Mouse (Mus musculus) ES-Bruce4 (cell line): ENCODE data around the gene Uhrf1bp1. TPM values are rescaled to one million over a fixed set of nuclear protein-coding genes. Genes with fewer than 3 reads are reported as not detected.

ENCODE experiments used
- H3K27ac ChIP-seq: 2 replicates; pipeline ENCODE4 v1.5.1; 2012; ENCODE audit warnings: low read length, inconsistent platforms; ENCODE audit not compliant: insufficient read depth
- H3K27me3 ChIP-seq: 2 replicates; pipeline ENCODE4 v1.6.1; 2012; ENCODE audit warnings: mild to moderate bottlenecking, low read length, inconsistent platforms; ENCODE audit not compliant: control insufficient read depth, poor library complexity, insufficient read depth, severe bottlenecking
- H3K36me3 ChIP-seq: 2 replicates; pipeline ENCODE4 v1.6.1; 2012; ENCODE audit warnings: inconsistent platforms, mild to moderate bottlenecking, low read length, moderate library complexity; ENCODE audit not compliant: control insufficient read depth, poor library complexity, insufficient read depth, severe bottlenecking
- H3K4me1 ChIP-seq: one replicate; pipeline ENCODE4 v1.8.1; 2011; ENCODE audit warnings: low read length; ENCODE audit not compliant: control insufficient read depth, insufficient read depth
- H3K4me3 ChIP-seq: 2 replicates; pipeline ENCODE4 v1.5.1; 2011; ENCODE audit warnings: low read depth, mild to moderate bottlenecking, low read length
- H3K9ac ChIP-seq: 2 replicates; pipeline ENCODE4 v1.6.1; 2012; ENCODE audit warnings: low read depth, mild to moderate bottlenecking, inconsistent platforms; ENCODE audit not compliant: poor library complexity, severe bottlenecking
- H3K9me3 ChIP-seq: replicated peaks from 2 replicates; pipeline ENCODE4 v1.6.1; 2012; ENCODE audit warnings: mild to moderate bottlenecking, low read length, inconsistent platforms; ENCODE audit not compliant: control insufficient read depth, poor library complexity, insufficient read depth, severe bottlenecking
- CTCF ChIP-seq: IDR thresholded peaks from one replicate; pipeline ENCODE4 v1.8.1; 2011; ENCODE audit warnings: low read depth, low read length
- EP300 ChIP-seq: IDR thresholded peaks from 2 replicates; pipeline ENCODE4 v1.6.1; 2011; ENCODE audit warnings: low read depth, low read length; ENCODE audit not compliant: insufficient read depth
- POLR2A ChIP-seq: IDR thresholded peaks from one replicate; pipeline ENCODE4 v1.8.1; 2011; ENCODE audit warnings: low read length; ENCODE audit not compliant: insufficient read depth
- polyA plus RNA-seq: library from polyadenylated mRNA; stranded (reverse); fragments of >200 nt; gene quantifications from 2 replicates; pipeline ENCODE4 v1.2.4, GENCODE M21; 2011; ENCODE audit warnings: low read depth; ENCODE audit not compliant: missing spikeins, insufficient read depth, insufficient read length

The Uhrf1bp1 gene
- polyA plus RNA-seq, 1 experiment = 22.3 TPM

DNA sequence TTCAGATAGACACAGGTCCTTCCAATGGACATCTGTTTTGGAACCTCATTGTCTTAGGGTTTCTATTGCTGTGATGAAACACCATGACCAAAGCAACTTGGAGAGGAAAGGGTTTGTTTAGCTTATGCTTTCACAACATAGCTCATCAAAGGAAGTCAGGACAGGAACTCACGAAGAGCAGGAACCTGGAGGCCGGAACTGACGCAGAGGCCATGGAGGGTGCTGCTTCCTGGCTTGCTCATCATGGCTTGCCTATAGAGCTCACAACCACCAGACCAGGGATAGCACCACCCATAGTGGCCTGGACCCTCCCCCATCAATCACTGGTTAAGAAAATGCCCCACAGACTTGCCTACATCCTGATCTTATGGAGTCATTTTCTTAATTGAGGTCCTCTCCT is 78.8 kb downstream of the Uhrf1bp1 start:
- Histone ChIP-seq H3K27ac (no peak overlapping the region), H3K27me3 (no peaks in the 10 kb centered on the region), H3K9me3 (no peaks in the 10 kb centered on the region), H3K4me3 (no peak overlapping the region), H3K4me1 (no peaks in the 10 kb centered on the region), H3K36me3 (no peaks in the 10 kb centered on the region), H3K9ac (no peak overlapping the region)
- TF ChIP-seq EP300 = no peak
- TF ChIP-seq CTCF = no peak

DNA sequence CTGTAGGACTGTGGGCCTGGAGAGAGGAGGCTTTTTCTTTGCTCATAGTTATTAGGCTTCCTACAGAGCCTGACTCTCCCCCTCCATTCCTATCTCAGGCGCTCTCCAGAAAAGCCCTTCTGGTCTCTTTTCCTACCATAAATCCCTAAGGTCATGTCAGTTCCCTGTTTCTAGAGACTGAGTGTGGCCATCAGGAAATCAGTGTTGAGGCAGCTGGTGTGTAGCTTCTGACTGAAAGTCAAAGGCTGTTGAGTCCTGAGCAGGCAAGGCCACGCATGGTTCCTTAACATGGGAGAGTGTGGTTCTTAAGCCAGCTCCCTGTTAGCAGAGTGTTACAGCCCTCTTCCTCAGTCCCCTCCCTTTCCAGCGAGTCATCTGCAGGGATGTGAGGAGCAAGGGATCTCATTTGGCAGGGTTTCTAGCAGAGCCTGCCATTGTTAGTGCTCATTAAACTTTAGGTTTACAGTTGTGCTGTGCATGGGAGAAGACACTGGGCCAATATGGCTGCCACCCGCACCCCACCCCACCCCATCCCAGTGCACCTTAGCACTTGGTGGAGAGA is 80.9 kb downstream of the Uhrf1bp1 start:
- Histone ChIP-seq H3K36me3 (no peaks in the 10 kb centered on the region), H3K4me3 (no peak overlapping the region), H3K4me1 (peaks cover 8% of the 10 kb centered on the region), H3K27me3 (no peaks in the 10 kb centered on the region), H3K9me3 (no peaks in the 10 kb centered on the region), H3K9ac (no peak overlapping the region), H3K27ac (no peak overlapping the region)
- TF ChIP-seq CTCF = no peak
- TF ChIP-seq POLR2A = no peak
- TF ChIP-seq EP300 = no peak

DNA sequence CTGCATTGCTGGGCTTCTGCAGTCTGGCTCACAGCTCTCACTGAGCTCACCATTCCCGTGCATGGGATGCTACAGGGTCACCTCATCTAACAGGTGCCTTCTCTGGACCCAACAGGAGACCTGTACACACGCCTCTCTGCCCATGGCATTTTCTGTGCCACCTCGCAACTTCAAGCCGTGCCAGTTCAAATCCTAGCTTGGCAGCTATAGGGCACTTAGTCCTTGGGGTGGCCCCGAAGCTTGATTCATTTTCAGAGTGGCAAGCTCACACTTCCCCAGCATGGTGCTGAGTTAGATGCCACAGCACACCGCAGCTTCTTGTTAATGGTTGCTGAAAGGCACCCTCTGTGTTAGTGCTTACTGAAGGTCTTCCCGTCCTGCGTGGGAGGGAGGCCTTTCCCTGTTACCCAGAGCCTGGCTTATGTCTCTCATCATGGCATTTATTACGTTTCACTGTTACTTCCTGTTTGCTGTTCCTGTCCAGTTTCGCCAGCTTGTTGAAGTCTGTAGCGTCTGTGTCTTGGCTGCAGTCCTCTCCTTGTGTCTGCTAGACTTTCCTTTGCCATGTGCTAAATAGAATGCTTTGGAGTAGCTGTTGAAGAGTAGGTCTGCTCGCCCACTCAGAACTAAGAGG is 82.0 kb downstream of the Uhrf1bp1 start:
- Histone ChIP-seq H3K4me3 (no peak overlapping the region), H3K27ac (no peak overlapping the region)
- TF ChIP-seq POLR2A (no peak), CTCF (no peak), EP300 (no peak)

DNA sequence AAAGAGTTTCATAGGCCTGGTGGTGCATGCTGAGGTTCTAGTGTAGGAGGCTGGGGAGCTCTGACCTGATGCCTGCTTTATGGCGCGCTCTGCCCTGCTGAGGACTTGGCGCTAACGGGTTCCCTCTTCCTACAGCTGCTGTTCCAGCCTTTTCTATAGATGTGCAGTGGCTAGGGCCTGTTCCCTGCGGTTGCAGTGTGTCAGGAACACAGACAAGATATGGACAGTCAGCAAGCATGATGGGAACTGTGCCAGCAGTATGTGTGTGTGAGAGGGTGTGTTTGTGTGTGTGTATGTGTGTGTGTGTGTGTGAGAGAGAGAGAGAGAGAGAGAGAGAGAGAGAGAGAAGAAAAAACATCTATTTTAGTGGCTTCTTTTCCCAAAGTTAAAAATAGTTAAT is 82.8 kb downstream of the Uhrf1bp1 start:
- TF ChIP-seq POLR2A (no peak), EP300 (no peak), CTCF (no peak)
- Histone ChIP-seq H3K27ac (0 out of 2 replicates have a peak overlapping the region, but pooled peaks have one; percentile 15), H3K9me3 (no peaks in the 10 kb centered on the region), H3K9ac (no peak overlapping the region), H3K4me1 (peaks cover 8% of the 10 kb centered on the region), H3K4me3 (no peak overlapping the region), H3K36me3 (no peaks in the 10 kb centered on the region), H3K27me3 (no peaks in the 10 kb centered on the region)

More for the DNA sequence above, 82.0 kb downstream of the Uhrf1bp1 start:
- Histone ChIP-seq H3K36me3 (no peaks in the 10 kb centered on the region), H3K27me3 (no peaks in the 10 kb centered on the region), H3K4me1 (peaks cover 8% of the 10 kb centered on the region), H3K9ac (no peak overlapping the region), H3K9me3 (no peaks in the 10 kb centered on the region)

DNA sequence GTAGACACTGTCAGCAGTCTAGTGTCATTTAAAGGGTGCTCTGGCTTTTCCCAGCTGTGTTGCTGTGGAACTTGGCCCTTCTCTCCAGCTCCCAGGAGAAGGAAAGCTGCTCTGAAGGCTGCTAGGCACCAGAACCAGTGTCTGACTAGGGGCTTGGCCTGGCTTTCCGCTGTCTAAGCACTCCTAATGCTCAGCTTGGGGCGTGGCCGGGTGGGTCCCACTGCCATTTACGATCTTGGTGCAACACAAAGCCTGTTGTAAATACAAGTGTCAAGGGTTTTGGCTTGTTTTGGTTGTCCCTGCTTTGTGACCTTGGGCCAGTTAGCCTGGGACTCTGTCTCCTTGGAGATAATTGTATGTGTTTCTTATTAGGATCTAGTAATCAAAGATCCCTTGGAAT is 84.1 kb downstream of the Uhrf1bp1 start:
- no peaks in the 10 kb centered on the region for H3K36me3 ChIP-seq
- H3K4me1 ChIP-seq = peaks cover 8% of the 10 kb centered on the region
- no peaks in the 10 kb centered on the region for H3K27me3 ChIP-seq
- H3K4me3 ChIP-seq = no peak overlapping the region
- TF ChIP-seq POLR2A = no peak
- peak; percentile 89 for TF ChIP-seq EP300
- TF ChIP-seq CTCF = no peak
- H3K27ac ChIP-seq = peak overlapping the region; percentile 67
- no peaks in the 10 kb centered on the region for H3K9me3 ChIP-seq
- H3K9ac ChIP-seq = no peak overlapping the region

DNA sequence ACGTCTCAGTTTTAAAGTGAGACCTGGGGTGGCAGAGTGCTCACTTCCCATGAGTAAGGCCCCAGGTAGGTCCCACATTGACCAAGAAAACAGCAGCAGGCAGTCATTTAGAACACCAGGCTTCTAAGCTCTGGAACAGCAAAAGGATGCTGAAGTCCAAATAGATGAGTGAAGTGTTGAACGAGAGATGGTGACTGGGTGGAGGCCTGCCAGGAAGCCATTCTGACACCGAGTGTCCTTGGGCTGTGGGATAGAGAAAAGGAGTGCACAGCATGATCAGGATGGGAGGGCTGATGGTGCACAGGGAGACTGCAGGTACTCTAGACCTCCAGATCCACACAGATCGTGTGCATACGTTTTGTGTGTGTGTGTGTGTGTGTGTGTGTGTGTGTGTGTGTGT is 84.9 kb downstream of the Uhrf1bp1 start:
- Histone ChIP-seq H3K36me3 (no peaks in the 10 kb centered on the region), H3K27ac (peak overlapping the region; percentile 24), H3K27me3 (no peaks in the 10 kb centered on the region), H3K4me3 (no peak overlapping the region), H3K9me3 (no peaks in the 10 kb centered on the region), H3K9ac (no peak overlapping the region), H3K4me1 (peaks cover 8% of the 10 kb centered on the region)
- TF ChIP-seq POLR2A (no peak), EP300 (peak; percentile 48; the same call in 1 of the 2 replicates)
